Mouse (Mus musculus): ENCODE results near the gene Slc51a.
"Not testable (repeated sequence)": the region's sequence is repeated elsewhere in the genome, so short reads cannot be mapped to it uniquely, and the experiment has no call there.

Slc51a gene

GRCm38 (mm10) chr16:32469404-32470105 lies 18.1 kb downstream of the Slc51a start:
- DNase-seq (ENCODE audit: low spot score in 2 of 2): no peak

GRCm38 (mm10) chr16:32468488-32468887 lies 19.2 kb downstream of the Slc51a start:
- DNase-seq (ENCODE audit: low spot score in 2 of 2): no peak

GRCm38 (mm10) chr16:32464908-32465307 lies 22.8 kb downstream of the Slc51a start:
- no peak for DNase-seq (ENCODE audit: low spot score in 2 of 2)

GRCm38 (mm10) chr16:32463426-32463825 lies 24.3 kb downstream of the Slc51a start:
- no peak for DNase-seq (ENCODE audit: low spot score in 2 of 2)

- DNase-seq (ENCODE audit: low spot score in 2 of 2): no peak
These were observed 24.7 kb downstream of the Slc51a start for GRCm38 (mm10) chr16:32462950-32463349.

- no peak for DNase-seq (ENCODE audit: low spot score in 2 of 2)
These were observed 26.0 kb downstream of the Slc51a start for GRCm38 (mm10) chr16:32461713-32462112.

- no peak for DNase-seq (ENCODE audit: low spot score in 2 of 2)
These were observed 27.2 kb downstream of the Slc51a start for GRCm38 (mm10) chr16:32460518-32460917.

- DNase-seq (ENCODE audit: low spot score in 2 of 2): peak; percentile 70 to 79
These were observed 29.9 kb downstream of the Slc51a start for GRCm38 (mm10) chr16:32457589-32458386.

GRCm38 (mm10) chr16:32456761-32457160 lies 30.9 kb downstream of the Slc51a start:
- no peak for DNase-seq (ENCODE audit: low spot score in 2 of 2)

- DNase-seq (ENCODE audit: low spot score in 2 of 2): no peak
These were observed 31.6 kb downstream of the Slc51a start for GRCm38 (mm10) chr16:32456086-32456485.

GRCm38 (mm10) chr16:32454646-32455045 lies 33.0 kb downstream of the Slc51a start:
- no peak for DNase-seq (ENCODE audit: low spot score in 2 of 2)

GRCm38 (mm10) chr16:32453102-32453501 lies 34.6 kb downstream of the Slc51a start:
- no peak for DNase-seq (ENCODE audit: low spot score in 2 of 2)

GRCm38 (mm10) chr16:32450133-32450532 lies 37.5 kb downstream of the Slc51a start:
- no peak for DNase-seq (ENCODE audit: low spot score in 2 of 2)

- DNase-seq (ENCODE audit: low spot score in 2 of 2): peak in 1 of 2 experiments; percentile 42
These were observed 38.0 kb downstream of the Slc51a start for GRCm38 (mm10) chr16:32449665-32450064.

GRCm38 (mm10) chr16:32446563-32447138 lies 41.0 kb downstream of the Slc51a start:
- no peak for DNase-seq (ENCODE audit: low spot score in 2 of 2)

- DNase-seq (ENCODE audit: low spot score in 2 of 2): no peak
These were observed 42.1 kb downstream of the Slc51a start for GRCm38 (mm10) chr16:32445558-32445957.

- DNase-seq (ENCODE audit: low spot score in 2 of 2): not testable (repeated sequence)
These were observed 43.1 kb downstream of the Slc51a start for GRCm38 (mm10) chr16:32444615-32445014.

GRCm38 (mm10) chr16:32441432-32441831 lies 46.2 kb downstream of the Slc51a start:
- DNase-seq (ENCODE audit: low spot score in 2 of 2): no peak

GRCm38 (mm10) chr16:32437266-32437665 lies 50.4 kb downstream of the Slc51a start:
- DNase-seq (ENCODE audit: low spot score in 2 of 2): no peak

- DNase-seq (ENCODE audit: low spot score in 2 of 2): no peak
These were observed 51.0 kb downstream of the Slc51a start for GRCm38 (mm10) chr16:32436657-32437056.

GRCm38 (mm10) chr16:32434691-32435090 lies 53.0 kb downstream of the Slc51a start:
- no peak for DNase-seq (ENCODE audit: low spot score in 2 of 2)

GRCm38 (mm10) chr16:32434066-32434465 lies 53.6 kb downstream of the Slc51a start:
- peak; percentile 36 to 67 for DNase-seq (ENCODE audit: low spot score in 2 of 2)

GRCm38 (mm10) chr16:32433138-32433537 lies 54.5 kb downstream of the Slc51a start:
- DNase-seq (ENCODE audit: low spot score in 2 of 2): no peak
